Mouse (Mus musculus): ENCODE results near the gene Zdhhc16. TPM values are rescaled to one million over a fixed set of nuclear protein-coding genes. Genes with fewer than 3 reads are reported as not detected.
A peak's percentile ranks its signal among the peaks of the same experiment; 100 is the strongest.

The Zdhhc16 gene
- total and polyA plus RNA-seq, 3 experiments, result 30.3 to 54.3 (median 45.5) TPM

- Histone ChIP-seq H3K4me2 (ENCODE audit: insufficient read depth, low read depth, poor library complexity, severe bottlenecking) (no peak overlapping the region), H3K79me2 (replicated peaks; ENCODE audit: control insufficient read depth, extremely low read depth, insufficient read depth, poor library complexity, severe bottlenecking) (peaks cover 3% of the 10 kb centered on the region), H3K9me3 (replicated peaks; ENCODE audit: low read length) (no peaks in the 10 kb centered on the region), H3K27ac (ENCODE audit: insufficient read depth, low read depth) (no peak overlapping the region), H3K36me3 (replicated peaks in 1 of 2; ENCODE audit: control insufficient read depth in 1 of 2, insufficient read depth in 1 of 2, low read length in 1 of 2) (no peaks in the 10 kb centered on the region), H3K9ac (ENCODE audit: insufficient read depth, low read depth) (no peak overlapping the region), H3K4me1 (ENCODE audit: control insufficient read depth in 1 of 2, insufficient read depth in 2 of 2) (peaks cover 0 to 4% of the 10 kb centered on the region in 2 experiments; a peak in 2 of 4 replicates), H3K27me3 (replicated peaks) (no peaks in the 10 kb centered on the region), H3K4me3 (replicated peaks in 1 of 3; ENCODE audit: low read depth in 2 of 3, low read length in 2 of 3, poor library complexity in 1 of 3) (no peak overlapping the region)
- DNase-seq (ENCODE audit: extremely low read depth), result no peak
- dilution Hi-C loops (cut with MboI; ENCODE audit: extremely low pct_ligation_motif_present, extremely low pct_unique_long_range_greater_than_20kb, low sequenced_read_pairs), result no loop called here
- in situ Hi-C loops (cut with MboI; ENCODE audit: low pct_ligation_motif_present, low pct_unique_long_range_greater_than_20kb, low sequenced_read_pairs), result no loop called here
- TF ChIP-seq ZC3H11A (IDR thresholded peaks at IDR 0.05; ENCODE audit: low read depth, low read length) (no peak), IRF4 (IDR thresholded peaks at IDR 0.05; ENCODE audit: low read depth, low read length) (no peak), UBTF (IDR thresholded peaks at IDR 0.05; ENCODE audit: low read depth, low read length) (no peak), MAFK (IDR thresholded peaks at IDR 0.05; ENCODE audit: insufficient replicate concordance, low read length) (no peak), MEF2A (IDR thresholded peaks at IDR 0.05; ENCODE audit: borderline replicate concordance, low read depth, low read length) (no peak), MAZ (IDR thresholded peaks at IDR 0.05; ENCODE audit: low read depth, low read length) (no peak), HCFC1 (IDR thresholded peaks at IDR 0.05; ENCODE audit: low read depth, low read length) (no peak), MYC (IDR thresholded peaks at IDR 0.05; ENCODE audit: low read depth, low read length) (no peak), CHD1 (IDR thresholded peaks at IDR 0.05; ENCODE audit: low read depth, low read length) (no peak), MAX (IDR thresholded peaks at IDR 0.05; ENCODE audit: low read length) (no peak), NELFE (IDR thresholded peaks at IDR 0.05; ENCODE audit: low read depth, low read length) (no peak), CTCF (conservative IDR thresholded peaks at IDR 0.05 in 1 of 2, IDR thresholded peaks at IDR 0.05 in 1 of 2; ENCODE audit: low read depth in 2 of 2, low read length in 2 of 2) (no peak), TBP (conservative IDR thresholded peaks at IDR 0.05; ENCODE audit: low read depth, low read length) (no peak), ELF1 (IDR thresholded peaks at IDR 0.05; ENCODE audit: low read depth, low read length) (no peak), POLR2A (IDR thresholded peaks at IDR 0.05; ENCODE audit: low read depth, low read length) (no peak), USF1 (IDR thresholded peaks at IDR 0.05; ENCODE audit: low read depth, low read length) (no peak), ZNF384 (IDR thresholded peaks at IDR 0.05; ENCODE audit: low read depth, low read length) (no peak)
Measured at GRCm38 (mm10) chr19:41907079-41907760, 26.1 kb upstream of the Zdhhc16 start.

DNA sequence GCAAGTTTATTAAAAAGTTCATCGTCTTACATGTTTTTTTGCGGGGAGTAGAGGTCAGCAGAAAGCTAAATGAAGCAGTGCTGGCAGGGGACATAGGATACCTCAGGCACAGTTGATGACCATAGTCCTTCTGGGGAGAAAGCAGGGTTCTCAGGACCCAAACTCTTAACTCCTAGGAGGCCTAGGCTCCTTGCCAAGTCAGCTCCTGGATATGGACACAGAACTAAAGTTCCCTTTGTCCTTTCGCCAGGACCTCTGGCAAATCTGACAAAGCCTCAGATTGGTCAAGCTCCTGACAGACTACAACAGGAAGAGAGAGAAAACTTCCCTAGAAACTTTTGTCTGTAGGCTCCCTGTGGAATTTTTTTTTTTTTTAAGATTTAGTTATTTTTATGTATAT lies 24.5 kb upstream of the Zdhhc16 start:
- Histone ChIP-seq H3K27me3 (replicated peaks) (no peaks in the 10 kb centered on the region), H3K9me3 (replicated peaks; ENCODE audit: low read length) (no peaks in the 10 kb centered on the region), H3K79me2 (replicated peaks; ENCODE audit: control insufficient read depth, extremely low read depth, insufficient read depth, poor library complexity, severe bottlenecking) (peaks cover 18% of the 10 kb centered on the region), H3K4me1 (ENCODE audit: control insufficient read depth in 1 of 2, insufficient read depth in 2 of 2) (peaks cover 1 to 4% of the 10 kb centered on the region in 2 experiments; a peak in 2 of 4 replicates), H3K36me3 (replicated peaks in 1 of 2; ENCODE audit: control insufficient read depth in 1 of 2, insufficient read depth in 1 of 2, low read length in 1 of 2) (peaks cover 0 to 6% of the 10 kb centered on the region in 2 experiments), H3K4me3 (replicated peaks in 1 of 3; ENCODE audit: low read depth in 2 of 3, low read length in 2 of 3, poor library complexity in 1 of 3) (no peak overlapping the region), H3K4me2 (ENCODE audit: insufficient read depth, low read depth, poor library complexity, severe bottlenecking) (no peak overlapping the region), H3K27ac (ENCODE audit: insufficient read depth, low read depth) (no peak overlapping the region), H3K9ac (ENCODE audit: insufficient read depth, low read depth) (no peak overlapping the region)
- no peak for DNase-seq (ENCODE audit: extremely low read depth)
- in situ Hi-C loops (cut with MboI; ENCODE audit: low pct_ligation_motif_present, low pct_unique_long_range_greater_than_20kb, low sequenced_read_pairs), result no loop called here
- TF ChIP-seq UBTF (IDR thresholded peaks at IDR 0.05; ENCODE audit: low read depth, low read length), result no peak
- TF ChIP-seq ZNF384 (IDR thresholded peaks at IDR 0.05; ENCODE audit: low read depth, low read length), result 0 out of 2 replicates have a peak, but pooled peaks have one; percentile 17
- dilution Hi-C loops (cut with MboI; ENCODE audit: extremely low pct_ligation_motif_present, extremely low pct_unique_long_range_greater_than_20kb, low sequenced_read_pairs), result no loop called here
